Mouse (Mus musculus): ENCODE results near the gene Il13ra1. TPM values are rescaled to one million over a fixed set of nuclear protein-coding genes. Genes with fewer than 3 reads are reported as not detected.

Il13ra1 gene
- polyA plus RNA-seq, 1 experiment: 0.40 TPM

- Histone ChIP-seq H3K36me3 (replicated peaks; ENCODE audit: low read length) (no peaks in the 10 kb centered on the region), H3K4me1 (peaks cover 3% of the 10 kb centered on the region; the same call in 1 of the 2 replicates), H3K9me3 (no peaks in the 10 kb centered on the region), H3K4me3 (replicated peaks) (peak overlapping the region; percentile 42), H3K27me3 (replicated peaks) (peaks cover 35% of the 10 kb centered on the region)
- no peak for TF ChIP-seq GATA1 (IDR thresholded peaks at IDR 0.05; ENCODE audit: borderline replicate concordance, low read length)
- TF ChIP-seq FLI1 (IDR thresholded peaks at IDR 0.05; ENCODE audit: low read length): no peak
Measured at GRCm38 (mm10) chrX:36129037-36129770, 17.3 kb downstream of the Il13ra1 start.

GRCm38 (mm10) chrX:36129771-36130108 lies 17.8 kb downstream of the Il13ra1 start:
- H3K9me3 ChIP-seq: no peaks in the 10 kb centered on the region
- peaks cover 35% of the 10 kb centered on the region for H3K27me3 ChIP-seq (replicated peaks)
- H3K4me3 ChIP-seq (replicated peaks): no peak overlapping the region
- TF ChIP-seq GATA1 (IDR thresholded peaks at IDR 0.05; ENCODE audit: borderline replicate concordance, low read length) (no peak), FLI1 (IDR thresholded peaks at IDR 0.05; ENCODE audit: low read length) (no peak)
- peaks cover 3% of the 10 kb centered on the region; the same call in 1 of the 2 replicates for H3K4me1 ChIP-seq
- H3K36me3 ChIP-seq (replicated peaks; ENCODE audit: low read length): no peaks in the 10 kb centered on the region

GRCm38 (mm10) chrX:36136346-36136745 lies 24.4 kb downstream of the Il13ra1 start:
- peaks cover 28% of the 10 kb centered on the region for H3K27me3 ChIP-seq (replicated peaks)
- peaks cover 6% of the 10 kb centered on the region for H3K9me3 ChIP-seq
- TF ChIP-seq FLI1 (IDR thresholded peaks at IDR 0.05; ENCODE audit: low read length) (no peak), GATA1 (IDR thresholded peaks at IDR 0.05; ENCODE audit: borderline replicate concordance, low read length) (no peak)
- no peak overlapping the region for H3K4me3 ChIP-seq (replicated peaks)
- no peaks in the 10 kb centered on the region for H3K4me1 ChIP-seq
- no peaks in the 10 kb centered on the region for H3K36me3 ChIP-seq (replicated peaks; ENCODE audit: low read length)

- Histone ChIP-seq H3K4me1 (no peaks in the 10 kb centered on the region), H3K36me3 (replicated peaks; ENCODE audit: low read length) (no peaks in the 10 kb centered on the region), H3K9me3 (no peaks in the 10 kb centered on the region), H3K4me3 (replicated peaks) (no peak overlapping the region), H3K27me3 (replicated peaks) (peaks cover 17% of the 10 kb centered on the region)
- TF ChIP-seq GATA1 (IDR thresholded peaks at IDR 0.05; ENCODE audit: borderline replicate concordance, low read length) (no peak), FLI1 (IDR thresholded peaks at IDR 0.05; ENCODE audit: low read length) (no peak)
Measured at GRCm38 (mm10) chrX:36141994-36142639, 30.2 kb downstream of the Il13ra1 start.

GRCm38 (mm10) chrX:36146746-36147145 lies 34.8 kb downstream of the Il13ra1 start:
- no peak for TF ChIP-seq FLI1 (IDR thresholded peaks at IDR 0.05; ENCODE audit: low read length)
- TF ChIP-seq GATA1 (IDR thresholded peaks at IDR 0.05; ENCODE audit: borderline replicate concordance, low read length): no peak
- peaks cover 10% of the 10 kb centered on the region for H3K27me3 ChIP-seq (replicated peaks)
- no peaks in the 10 kb centered on the region for H3K9me3 ChIP-seq
- no peaks in the 10 kb centered on the region for H3K36me3 ChIP-seq (replicated peaks; ENCODE audit: low read length)
- no peaks in the 10 kb centered on the region for H3K4me1 ChIP-seq
- no peak overlapping the region for H3K4me3 ChIP-seq (replicated peaks)

- no peak overlapping the region for H3K4me3 ChIP-seq (replicated peaks)
- H3K36me3 ChIP-seq (replicated peaks; ENCODE audit: low read length): no peaks in the 10 kb centered on the region
- no peak for TF ChIP-seq GATA1 (IDR thresholded peaks at IDR 0.05; ENCODE audit: borderline replicate concordance, low read length)
- TF ChIP-seq FLI1 (IDR thresholded peaks at IDR 0.05; ENCODE audit: low read length): no peak
- H3K4me1 ChIP-seq: no peaks in the 10 kb centered on the region
- peaks cover 6% of the 10 kb centered on the region for H3K27me3 ChIP-seq (replicated peaks)
- H3K9me3 ChIP-seq: no peaks in the 10 kb centered on the region
Measured at GRCm38 (mm10) chrX:36150100-36150499, 38.2 kb downstream of the Il13ra1 start.

- Histone ChIP-seq H3K4me3 (replicated peaks) (no peak overlapping the region), H3K9me3 (no peaks in the 10 kb centered on the region), H3K36me3 (replicated peaks; ENCODE audit: low read length) (no peaks in the 10 kb centered on the region), H3K4me1 (peaks cover 4% of the 10 kb centered on the region; the same call in 1 of the 2 replicates), H3K27me3 (replicated peaks) (peaks cover 9% of the 10 kb centered on the region)
- TF ChIP-seq FLI1 (IDR thresholded peaks at IDR 0.05; ENCODE audit: low read length): no peak
- TF ChIP-seq GATA1 (IDR thresholded peaks at IDR 0.05; ENCODE audit: borderline replicate concordance, low read length): no peak
Measured at GRCm38 (mm10) chrX:36156677-36157076, 44.8 kb downstream of the Il13ra1 start.

- Histone ChIP-seq H3K36me3 (replicated peaks; ENCODE audit: low read length) (no peaks in the 10 kb centered on the region), H3K27me3 (replicated peaks) (peaks cover 7% of the 10 kb centered on the region), H3K4me1 (peaks cover 4% of the 10 kb centered on the region; the same call in 1 of the 2 replicates), H3K4me3 (replicated peaks) (no peak overlapping the region), H3K9me3 (no peaks in the 10 kb centered on the region)
- TF ChIP-seq GATA1 (IDR thresholded peaks at IDR 0.05; ENCODE audit: borderline replicate concordance, low read length) (no peak), FLI1 (IDR thresholded peaks at IDR 0.05; ENCODE audit: low read length) (no peak)
Measured at GRCm38 (mm10) chrX:36161567-36161966, 49.7 kb downstream of the Il13ra1 start.

- Histone ChIP-seq H3K36me3 (replicated peaks; ENCODE audit: low read length) (no peaks in the 10 kb centered on the region), H3K4me3 (replicated peaks) (no peak overlapping the region), H3K27me3 (replicated peaks) (peaks cover 10% of the 10 kb centered on the region), H3K9me3 (no peaks in the 10 kb centered on the region), H3K4me1 (no peaks in the 10 kb centered on the region)
- TF ChIP-seq GATA1 (IDR thresholded peaks at IDR 0.05; ENCODE audit: borderline replicate concordance, low read length) (no peak), FLI1 (IDR thresholded peaks at IDR 0.05; ENCODE audit: low read length) (no peak)
Measured at GRCm38 (mm10) chrX:36183625-36184024, 71.7 kb downstream of the Il13ra1 start.

GRCm38 (mm10) chrX:36186036-36186435 lies 74.1 kb downstream of the Il13ra1 start:
- no peaks in the 10 kb centered on the region for H3K9me3 ChIP-seq
- no peaks in the 10 kb centered on the region for H3K4me1 ChIP-seq
- H3K27me3 ChIP-seq (replicated peaks): peaks cover 5% of the 10 kb centered on the region

More at GRCm38 (mm10) chrX:36186036-36186435, 74.1 kb downstream of the Il13ra1 start:
- TF ChIP-seq FLI1 (IDR thresholded peaks at IDR 0.05; ENCODE audit: low read length): no peak
- TF ChIP-seq GATA1 (IDR thresholded peaks at IDR 0.05; ENCODE audit: borderline replicate concordance, low read length): no peak
- no peaks in the 10 kb centered on the region for H3K36me3 ChIP-seq (replicated peaks; ENCODE audit: low read length)
- no peak overlapping the region for H3K4me3 ChIP-seq (replicated peaks)

All from megakaryocyte, embryonic 14.5 days (primary cell).